Comparison of ENCODE assay signal across 9 mouse cellular contexts in the genomic region with DNA sequence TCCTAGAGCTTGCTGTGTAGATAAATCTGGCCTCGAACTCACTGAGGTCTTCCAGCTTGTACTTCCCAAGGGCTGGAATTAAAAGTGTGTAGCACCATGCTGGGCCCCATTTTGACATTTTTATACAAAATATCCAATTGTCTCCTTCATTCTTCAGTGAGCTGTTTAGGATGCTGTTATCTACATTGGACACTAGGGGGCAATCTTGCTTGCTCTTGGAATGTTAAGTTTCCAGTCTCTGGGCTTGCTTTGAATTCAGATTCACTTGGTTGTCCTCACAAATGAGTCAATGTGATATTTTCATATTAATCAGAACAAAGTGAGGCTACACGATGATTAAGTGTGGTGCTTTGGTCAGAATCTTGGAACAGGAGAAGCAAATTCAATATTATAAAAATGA. TPM values are rescaled to one million over a fixed set of nuclear protein-coding genes. Genes with fewer than 3 reads are reported as not detected.
A peak's percentile ranks its signal among the peaks of the same experiment; 100 is the strongest.
DNase-seq lines count a peak whose midpoint lies in the region; ATAC-seq lines count a peak whose summit lies in the region.
"Had no signal": no experiment of that assay in that cellular context is flagged by ENCODE, and none has a peak within 500 bp of the region (broad histone marks: within the 10 kb centered on the region; RNA-seq: fewer than 3 reads in every experiment).

No protein-coding gene starts in this region.

- WGBS in kidney, embryonic 15.5 days = 4% methylated on average over 2 of the region's 2 CpGs

- H3K4me3 ChIP-seq in kidney, embryonic 15.5 days (replicated peaks) = no peak overlapping the region
- H3K4me3 ChIP-seq: megakaryocyte, embryonic 14.5 days had no signal

- H3K4me2 ChIP-seq in kidney, embryonic 15.5 days = no peak overlapping the region

- intact Hi-C loops in gastrocnemius, postnatal 36 days (cut with DNase I) = loop anchor here (2.0 kb wide), 2 partner anchors 89 to 399 kb away; no protein-coding TSS in a partner anchor

- ATAC-seq in kidney, embryonic 15.5 days (replicated peaks; ENCODE audit: low FRiP score) = no peak

- H3K27ac ChIP-seq in kidney, embryonic 15.5 days = no peak overlapping the region

- H3K9ac ChIP-seq in kidney, embryonic 15.5 days = no peak overlapping the region

- no peaks in the 10 kb centered on the region for H3K4me1 ChIP-seq in kidney, embryonic 15.5 days
- H3K4me1 ChIP-seq: megakaryocyte, embryonic 14.5 days had no signal

- peak; percentile 42 for DNase-seq in kidney, adult 9 months
- DNase-seq in 3T3-L1 (ENCODE audit: low read depth, low spot score) = peak; percentile 85
- DNase-seq in CD4-positive helper T cell, adult 2 months (ENCODE audit: low read depth, low spot score) = peak; percentile 44
- peak; percentile 28 to 73 for DNase-seq in cerebellum, postnatal 10 days
- peak; percentile 13 for DNase-seq in lung, postnatal 14 days
- no peak for DNase-seq in urinary bladder, adult 18-20 months (ENCODE audit: low spot score in 2 of 2)
- DNase-seq in gastrocnemius, postnatal 36 days = no peak

- H3K27me3 ChIP-seq in kidney, embryonic 15.5 days = no peaks in the 10 kb centered on the region

- peaks cover 21% of the 10 kb centered on the region for H3K36me3 ChIP-seq in kidney, embryonic 15.5 days

- H3K9me3 ChIP-seq in kidney, embryonic 15.5 days (replicated peaks) = no peaks in the 10 kb centered on the region
- H3K9me3 ChIP-seq: megakaryocyte, embryonic 14.5 days had no signal

RNA-seq across cellular contexts. Expression of a gene that starts 9.6 kb away (rescaled TPM):
- not detected in 2 replicates for polyA plus RNA-seq in kidney, embryonic 15.5 days (2015; fragmentation: Nextera tagmentation; extraction: Ambion mirVana)
- not detected for total RNA-seq in gastrocnemius, postnatal 36 days (2021)

RNA-seq across cellular contexts. Expression of a gene that starts 22.6 kb away (rescaled TPM):
- 1.9 and 4.3 TPM in 2 replicates for polyA plus RNA-seq in kidney, embryonic 15.5 days (2015; fragmentation: Nextera tagmentation; extraction: Ambion mirVana)
- total RNA-seq in gastrocnemius, postnatal 36 days (2021) = under 1 TPM in 1 of 2 experiments, not detected in 1; 0.13 TPM

Comparison
In these comparisons a context has a peak if more than half of its experiments do, and no peak if none do; other contexts are left out.
1. DNase-seq: peak in kidney, adult 9 months (single experiment), 3T3-L1 (single experiment), CD4-positive helper T cell, adult 2 months (single experiment), cerebellum, postnatal 10 days (2 of 2) and lung, postnatal 14 days (single experiment); none in urinary bladder, adult 18-20 months (0 of 2) and gastrocnemius, postnatal 36 days (0 of 2).